Mouse (Mus musculus): Measurements from ENCODE around the gene Ilf2. TPM values are rescaled to one million over a fixed set of nuclear protein-coding genes. Genes with fewer than 3 reads are reported as not detected.

Gene Ilf2
- polyA plus RNA-seq, 1 experiment from 2014 or later, result 260 TPM

DNA sequence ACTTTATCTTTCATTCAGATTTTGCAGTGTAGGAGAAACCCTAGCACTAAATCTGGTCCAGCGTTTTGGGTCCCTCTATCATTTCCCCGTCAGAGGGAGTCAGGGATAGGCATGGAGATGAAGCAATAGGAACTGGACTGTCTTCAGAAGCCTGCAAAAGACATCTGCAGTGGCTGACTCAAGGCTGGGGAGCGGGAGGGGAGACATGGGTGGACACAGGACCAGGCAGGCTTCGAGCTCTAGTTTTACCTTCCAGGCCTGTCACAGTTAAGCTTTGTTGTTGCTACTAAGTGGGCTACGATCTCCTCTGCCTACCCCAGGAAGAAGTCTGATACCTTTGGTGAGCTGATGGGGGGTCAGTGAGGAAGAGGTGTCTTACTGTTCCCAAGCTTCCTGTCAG is 36.4 kb downstream of the Ilf2 start:
- H3K4me2 ChIP-seq (ENCODE audit: low read length), result no peak overlapping the region
- no peak overlapping the region for H3K9ac ChIP-seq (ENCODE audit: low read depth, low read length)
- H3K36me3 ChIP-seq (ENCODE audit: control insufficient read depth, insufficient read depth, low read length), result no peaks in the 10 kb centered on the region
- no peak for ATAC-seq
- no peaks in the 10 kb centered on the region for H3K9me3 ChIP-seq (replicated peaks; ENCODE audit: control insufficient read depth, low read length, poor library complexity, severe bottlenecking)
- WGBS, result 89% methylated on average over 5 of the region's 5 CpGs
- H3K4me3 ChIP-seq (ENCODE audit: low read depth, low read length), result no peak overlapping the region
- H3K4me1 ChIP-seq (ENCODE audit: control insufficient read depth, insufficient read depth, low read length), result peaks cover 19% of the 10 kb centered on the region
- H3K27ac ChIP-seq (ENCODE audit: low read length), result no peak overlapping the region
- peaks cover 29% of the 10 kb centered on the region for H3K27me3 ChIP-seq (ENCODE audit: control insufficient read depth, insufficient read depth, low read depth, low read length)

DNA sequence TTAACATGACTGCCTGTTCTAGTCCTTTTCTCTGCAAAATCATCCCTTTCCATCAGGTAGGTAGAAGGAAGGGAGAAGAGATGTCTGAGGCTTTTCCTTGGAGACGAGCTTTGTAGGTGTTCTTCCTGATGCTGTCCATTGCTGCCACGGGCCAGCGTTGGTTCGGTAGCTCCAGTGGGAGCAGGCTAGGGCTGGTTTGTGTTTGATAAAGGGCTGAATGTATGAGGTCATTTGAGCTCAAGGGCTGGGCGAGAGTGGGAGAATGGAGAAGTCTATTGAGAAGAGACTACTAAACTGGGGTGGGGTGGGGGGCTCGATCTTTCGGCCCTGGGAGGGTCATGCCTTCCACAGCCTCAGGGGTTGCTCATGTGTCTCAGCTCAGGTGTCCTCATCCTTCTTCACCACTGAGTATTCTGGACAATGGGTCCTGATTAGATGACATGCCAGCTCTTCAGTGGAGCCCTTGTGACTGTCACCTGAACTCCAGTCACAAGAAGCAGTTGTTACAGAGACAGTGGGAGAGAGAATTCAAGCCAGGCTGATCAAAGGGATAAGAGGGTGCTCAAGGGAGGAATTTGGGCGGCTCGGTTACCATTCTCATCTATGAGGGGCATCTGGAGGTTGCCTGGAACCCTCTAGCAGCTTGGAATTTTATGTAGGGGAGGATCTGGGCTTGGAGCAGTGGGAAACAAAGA is 37.2 kb downstream of the Ilf2 start:
- Histone ChIP-seq H3K9me3 (replicated peaks; ENCODE audit: control insufficient read depth, low read length, poor library complexity, severe bottlenecking) (no peaks in the 10 kb centered on the region), H3K4me1 (ENCODE audit: control insufficient read depth, insufficient read depth, low read length) (peaks cover 11% of the 10 kb centered on the region), H3K36me3 (ENCODE audit: control insufficient read depth, insufficient read depth, low read length) (no peaks in the 10 kb centered on the region), H3K4me3 (ENCODE audit: low read depth, low read length) (no peak overlapping the region), H3K4me2 (ENCODE audit: low read length) (no peak overlapping the region), H3K27me3 (ENCODE audit: control insufficient read depth, insufficient read depth, low read depth, low read length) (peaks cover 29% of the 10 kb centered on the region), H3K27ac (ENCODE audit: low read length) (no peak overlapping the region), H3K9ac (ENCODE audit: low read depth, low read length) (no peak overlapping the region)
- ATAC-seq, result no peak
- 77% methylated on average over 9 of the region's 9 CpGs for WGBS

DNA sequence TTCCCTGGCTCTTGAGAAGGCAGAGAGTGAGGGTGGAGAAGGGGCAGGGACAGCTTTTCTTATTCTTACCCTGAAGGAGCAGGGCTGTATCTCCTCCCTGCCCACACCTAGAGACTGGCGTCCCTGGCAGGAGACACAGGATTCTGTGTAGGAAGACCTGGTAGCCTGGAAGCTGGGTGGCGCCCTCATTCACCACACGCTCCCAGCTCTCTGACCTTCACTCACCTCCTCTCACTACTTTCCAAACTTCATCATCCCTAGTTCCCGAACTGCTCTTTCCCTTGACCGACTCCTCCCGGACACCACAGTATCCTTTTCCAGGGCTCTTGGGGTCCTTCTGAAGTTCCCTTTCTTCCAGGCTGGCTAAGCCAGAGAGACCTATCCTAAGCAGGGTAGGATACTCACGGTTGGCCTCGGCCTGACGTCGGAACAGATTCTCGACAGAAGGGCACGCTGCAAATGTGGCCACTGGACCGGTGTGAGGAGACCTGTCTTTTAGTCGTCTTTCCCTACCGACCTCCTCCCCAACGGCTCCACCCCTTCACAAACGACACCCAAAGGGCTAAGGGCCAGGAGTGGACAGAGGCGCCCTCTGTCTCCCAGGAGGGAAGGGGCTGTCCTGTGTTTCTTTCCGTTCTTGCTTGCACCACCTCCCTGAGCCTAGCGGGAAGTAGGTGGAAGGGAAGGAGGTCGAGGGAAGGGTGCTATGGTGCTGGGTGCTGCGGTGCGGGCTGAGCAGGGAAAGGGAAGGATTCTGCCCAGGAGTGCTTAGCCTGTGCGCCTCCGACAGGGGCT is 38.1 kb downstream of the Ilf2 start, which contains the start of the genes S100a1 and S100a13:
Gene S100a1, minus strand, starts transcription at position 597 of the 795 bp plus-strand sequence.
Gene S100a13, plus strand, starts transcription at position 640 of the 795 bp plus-strand sequence.
- peaks cover 29% of the 10 kb centered on the region for H3K27me3 ChIP-seq (ENCODE audit: control insufficient read depth, insufficient read depth, low read depth, low read length)
- no peaks in the 10 kb centered on the region for H3K9me3 ChIP-seq (replicated peaks; ENCODE audit: control insufficient read depth, low read length, poor library complexity, severe bottlenecking)
- ATAC-seq, result no peak
- 3% methylated on average over 25 of the region's 25 CpGs for WGBS
- peak within 1 kb of the TSS; percentile 30 for H3K4me3 ChIP-seq (ENCODE audit: low read depth, low read length)
- no peaks in the 10 kb centered on the region for H3K36me3 ChIP-seq (ENCODE audit: control insufficient read depth, insufficient read depth, low read length)
- peak within 1 kb of the TSS; percentile 57 for H3K4me2 ChIP-seq (ENCODE audit: low read length)
- H3K9ac ChIP-seq (ENCODE audit: low read depth, low read length), result peak within 1 kb of the TSS; percentile 49
- H3K27ac ChIP-seq (ENCODE audit: low read length), result no peak within 1 kb of the TSS
- H3K4me1 ChIP-seq (ENCODE audit: control insufficient read depth, insufficient read depth, low read length), result peaks cover 9% of the 10 kb centered on the region; the same call in 1 of the 2 replicates

DNA sequence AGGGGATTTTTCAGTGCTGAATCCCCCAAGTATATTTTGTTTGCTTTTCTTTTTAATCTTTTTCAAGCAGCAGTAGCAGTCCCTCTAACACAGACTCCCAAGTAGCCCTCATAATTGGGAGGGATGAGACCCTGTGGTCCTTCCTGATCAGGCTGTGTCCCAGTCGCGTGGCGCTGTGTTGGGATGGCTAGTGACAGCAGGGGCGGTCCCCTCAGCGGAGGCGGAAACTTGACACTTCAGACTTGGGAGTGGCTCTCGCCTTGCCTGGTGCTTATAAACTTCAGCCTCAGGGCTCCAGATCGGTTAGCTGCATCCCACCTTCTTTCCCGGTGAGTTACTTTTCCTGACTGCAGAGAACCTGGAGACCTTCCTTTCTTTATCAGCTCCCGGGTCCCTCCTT is 38.8 kb downstream of the Ilf2 start:
- Histone ChIP-seq H3K9ac (ENCODE audit: low read depth, low read length) (peak overlapping the region; percentile 36), H3K36me3 (ENCODE audit: control insufficient read depth, insufficient read depth, low read length) (no peaks in the 10 kb centered on the region), H3K4me3 (ENCODE audit: low read depth, low read length) (peak overlapping the region; percentile 30), H3K27me3 (ENCODE audit: control insufficient read depth, insufficient read depth, low read depth, low read length) (peaks cover 29% of the 10 kb centered on the region), H3K9me3 (replicated peaks; ENCODE audit: control insufficient read depth, low read length, poor library complexity, severe bottlenecking) (no peaks in the 10 kb centered on the region), H3K4me2 (ENCODE audit: low read length) (peak overlapping the region; percentile 57), H3K27ac (ENCODE audit: low read length) (no peak overlapping the region), H3K4me1 (ENCODE audit: control insufficient read depth, insufficient read depth, low read length) (peaks cover 8% of the 10 kb centered on the region; the same call in 1 of the 2 replicates)
- ATAC-seq, result no peak
- under 1% methylated on average over 10 of the region's 10 CpGs for WGBS

DNA sequence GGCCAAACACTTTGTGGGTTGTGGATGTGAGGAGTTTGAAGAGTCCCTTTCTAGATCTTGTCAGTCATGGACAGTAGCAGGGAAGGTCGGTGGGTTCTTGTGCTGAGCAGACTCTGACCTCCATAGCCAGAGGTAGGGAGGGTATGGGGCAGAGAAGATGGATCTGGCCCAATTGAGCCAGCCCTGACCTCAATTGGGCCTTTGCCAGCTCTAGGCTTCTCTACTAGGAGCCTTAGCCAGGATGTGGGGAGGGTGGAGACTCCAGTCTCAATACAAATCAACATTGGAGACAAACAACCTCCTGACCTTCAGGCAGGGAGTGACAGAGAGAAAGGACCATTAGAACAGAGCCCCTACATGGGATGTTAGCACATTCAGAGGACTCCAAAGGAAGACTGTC is 39.3 kb downstream of the Ilf2 start:
- H3K4me3 ChIP-seq (ENCODE audit: low read depth, low read length), result peak overlapping the region; percentile 30
- H3K9me3 ChIP-seq (replicated peaks; ENCODE audit: control insufficient read depth, low read length, poor library complexity, severe bottlenecking), result no peaks in the 10 kb centered on the region
- H3K9ac ChIP-seq (ENCODE audit: low read depth, low read length), result no peak overlapping the region
- ATAC-seq, result no peak
- H3K27ac ChIP-seq (ENCODE audit: low read length), result no peak overlapping the region
- peak overlapping the region; percentile 57 for H3K4me2 ChIP-seq (ENCODE audit: low read length)
- H3K36me3 ChIP-seq (ENCODE audit: control insufficient read depth, insufficient read depth, low read length), result no peaks in the 10 kb centered on the region
- 50% methylated on average over 1 of the region's 1 CpGs for WGBS
- peaks cover 29% of the 10 kb centered on the region for H3K27me3 ChIP-seq (ENCODE audit: control insufficient read depth, insufficient read depth, low read depth, low read length)
- H3K4me1 ChIP-seq (ENCODE audit: control insufficient read depth, insufficient read depth, low read length), result peaks cover 7% of the 10 kb centered on the region; the same call in 1 of the 2 replicates

DNA sequence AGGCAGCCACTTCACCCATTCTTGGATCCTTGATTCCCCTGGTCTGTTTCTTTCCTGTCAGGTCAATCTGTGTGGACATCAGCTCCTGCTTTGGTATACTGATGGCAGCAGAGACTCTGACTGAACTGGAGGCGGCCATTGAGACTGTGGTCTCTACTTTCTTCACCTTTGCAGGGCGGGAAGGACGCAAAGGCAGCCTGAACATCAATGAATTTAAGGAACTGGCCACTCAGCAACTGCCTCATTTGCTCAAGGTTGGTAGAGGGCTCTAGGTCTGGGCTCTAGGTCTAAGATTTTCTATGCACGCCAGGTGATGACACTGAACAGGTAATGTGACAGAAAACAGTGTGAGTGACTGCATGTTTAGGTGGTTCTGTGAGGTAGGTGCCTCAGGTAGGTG is 39.9 kb downstream of the Ilf2 start:
- no peak for ATAC-seq
- Histone ChIP-seq H3K4me1 (ENCODE audit: control insufficient read depth, insufficient read depth, low read length) (peaks cover 7% of the 10 kb centered on the region; the same call in 1 of the 2 replicates), H3K27ac (ENCODE audit: low read length) (no peak overlapping the region), H3K9me3 (replicated peaks; ENCODE audit: control insufficient read depth, low read length, poor library complexity, severe bottlenecking) (no peaks in the 10 kb centered on the region), H3K4me2 (ENCODE audit: low read length) (no peak overlapping the region), H3K9ac (ENCODE audit: low read depth, low read length) (no peak overlapping the region), H3K36me3 (ENCODE audit: control insufficient read depth, insufficient read depth, low read length) (no peaks in the 10 kb centered on the region), H3K4me3 (ENCODE audit: low read depth, low read length) (no peak overlapping the region), H3K27me3 (ENCODE audit: control insufficient read depth, insufficient read depth, low read depth, low read length) (peaks cover 29% of the 10 kb centered on the region)
- 88% methylated on average over 4 of the region's 4 CpGs for WGBS

DNA sequence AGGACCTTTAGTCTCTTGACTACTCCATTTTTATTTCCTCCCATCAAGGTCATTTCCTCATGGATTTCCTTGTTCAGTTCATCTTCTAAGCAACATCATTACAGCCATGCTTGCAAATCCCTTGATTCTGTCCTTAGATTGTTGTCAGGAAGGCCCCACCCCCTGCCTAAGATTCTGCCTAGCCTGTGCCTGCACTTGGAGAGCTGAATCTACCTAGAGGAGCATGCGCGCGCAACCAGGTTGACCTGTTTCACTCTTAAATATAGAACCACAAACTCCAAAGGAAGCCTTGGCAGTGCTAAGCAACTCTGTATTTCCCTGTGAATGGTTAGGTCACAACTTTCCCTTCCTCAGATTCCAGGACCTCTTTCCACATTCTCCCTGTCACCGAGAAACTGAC is 41.8 kb downstream of the Ilf2 start:
- Histone ChIP-seq H3K36me3 (ENCODE audit: control insufficient read depth, insufficient read depth, low read length) (no peaks in the 10 kb centered on the region), H3K4me1 (ENCODE audit: control insufficient read depth, insufficient read depth, low read length) (peaks cover 7% of the 10 kb centered on the region; the same call in 1 of the 2 replicates), H3K27ac (ENCODE audit: low read length) (no peak overlapping the region), H3K4me3 (ENCODE audit: low read depth, low read length) (no peak overlapping the region), H3K9ac (ENCODE audit: low read depth, low read length) (no peak overlapping the region), H3K9me3 (replicated peaks; ENCODE audit: control insufficient read depth, low read length, poor library complexity, severe bottlenecking) (no peaks in the 10 kb centered on the region), H3K4me2 (ENCODE audit: low read length) (no peak overlapping the region), H3K27me3 (ENCODE audit: control insufficient read depth, insufficient read depth, low read depth, low read length) (peaks cover 23% of the 10 kb centered on the region)
- 93% methylated on average over 4 of the region's 4 CpGs for WGBS
- no peak for ATAC-seq

DNA sequence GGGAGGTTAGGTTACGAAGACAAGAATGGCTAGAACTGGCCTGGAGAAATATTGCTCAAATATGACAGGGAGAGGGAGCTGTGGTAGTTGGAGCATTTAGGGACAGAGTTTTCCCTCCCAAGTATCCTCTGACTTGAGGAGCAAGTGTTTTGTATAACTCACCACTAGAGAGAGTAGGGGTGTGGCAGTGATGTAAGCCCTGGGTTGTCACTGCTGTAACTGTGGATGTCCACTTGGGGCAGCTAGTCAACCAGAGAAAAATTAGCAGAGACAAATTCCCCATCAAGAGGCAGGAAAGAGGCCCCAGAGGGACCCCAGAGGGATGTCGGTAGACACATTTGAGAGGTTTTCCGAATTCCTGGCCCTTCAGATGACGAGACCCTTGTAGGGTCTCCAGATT is 49.5 kb downstream of the Ilf2 start:
- Histone ChIP-seq H3K9ac (ENCODE audit: low read depth, low read length) (no peak overlapping the region), H3K4me1 (ENCODE audit: control insufficient read depth, insufficient read depth, low read length) (no peaks in the 10 kb centered on the region), H3K27ac (ENCODE audit: low read length) (no peak overlapping the region), H3K4me3 (ENCODE audit: low read depth, low read length) (no peak overlapping the region), H3K27me3 (ENCODE audit: control insufficient read depth, insufficient read depth, low read depth, low read length) (no peaks in the 10 kb centered on the region), H3K4me2 (ENCODE audit: low read length) (no peak overlapping the region), H3K9me3 (replicated peaks; ENCODE audit: control insufficient read depth, low read length, poor library complexity, severe bottlenecking) (no peaks in the 10 kb centered on the region), H3K36me3 (ENCODE audit: control insufficient read depth, insufficient read depth, low read length) (no peaks in the 10 kb centered on the region)
- 69% methylated on average over 4 of the region's 4 CpGs for WGBS
- no peak for ATAC-seq

DNA sequence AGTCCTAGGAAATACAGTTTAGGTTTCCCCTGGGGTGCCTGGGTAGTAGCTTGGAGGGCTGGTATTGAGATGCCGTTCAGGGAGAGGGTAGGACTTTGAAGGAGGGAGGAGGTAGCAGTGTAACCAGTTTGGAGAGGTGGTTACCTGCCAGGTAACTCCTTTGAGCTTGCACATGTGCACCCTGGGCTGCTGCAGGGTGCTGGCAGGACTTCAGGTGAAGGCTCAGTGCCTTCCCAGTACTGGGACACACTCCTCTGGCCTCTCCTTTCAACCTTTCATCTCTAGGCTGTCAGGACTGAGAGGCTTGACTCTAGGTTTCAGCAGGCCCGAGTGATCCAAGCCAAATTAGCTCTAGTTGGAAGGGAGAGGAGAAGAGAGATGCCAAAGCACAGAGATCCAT is 50.1 kb downstream of the Ilf2 start:
- Histone ChIP-seq H3K9me3 (replicated peaks; ENCODE audit: control insufficient read depth, low read length, poor library complexity, severe bottlenecking) (no peaks in the 10 kb centered on the region), H3K4me2 (ENCODE audit: low read length) (no peak overlapping the region), H3K4me1 (ENCODE audit: control insufficient read depth, insufficient read depth, low read length) (no peaks in the 10 kb centered on the region), H3K36me3 (ENCODE audit: control insufficient read depth, insufficient read depth, low read length) (no peaks in the 10 kb centered on the region), H3K4me3 (ENCODE audit: low read depth, low read length) (no peak overlapping the region), H3K27ac (ENCODE audit: low read length) (no peak overlapping the region), H3K27me3 (ENCODE audit: control insufficient read depth, insufficient read depth, low read depth, low read length) (no peaks in the 10 kb centered on the region), H3K9ac (ENCODE audit: low read depth, low read length) (no peak overlapping the region)
- 79% methylated on average over 2 of the region's 2 CpGs for WGBS
- no peak for ATAC-seq

All from midbrain, embryonic 16.5 days (tissue).